Mouse (Mus musculus): ENCODE results near the gene Sik2. TPM values are rescaled to one million over a fixed set of nuclear protein-coding genes. Genes with fewer than 3 reads are reported as not detected.

Sik2 gene
- polyA plus RNA-seq, 1 experiment from 2014 or later: 12.6 TPM

GRCm38 (mm10) chr9:50857082-50857641, 151.7 kb downstream of the Sik2 start:
- Histone ChIP-seq H3K4me2 (ENCODE audit: low read length) (peak overlapping the region; percentile 70), H3K27me3 (replicated peaks; ENCODE audit: control insufficient read depth, insufficient read depth, low read length) (no peaks in the 10 kb centered on the region), H3K36me3 (ENCODE audit: control insufficient read depth, insufficient read depth, low read length) (peaks cover 32% of the 10 kb centered on the region), H3K9me3 (replicated peaks; ENCODE audit: control insufficient read depth, low read length) (no peaks in the 10 kb centered on the region), H3K4me3 (ENCODE audit: low read depth, low read length) (peak overlapping the region; percentile 74), H3K9ac (ENCODE audit: low read length) (peak overlapping the region; percentile 83), H3K27ac (ENCODE audit: low read depth, low read length) (peak overlapping the region; percentile 84), H3K4me1 (ENCODE audit: control insufficient read depth, insufficient read depth, low read length) (peaks cover 9% of the 10 kb centered on the region; the same call in 1 of the 2 replicates)
- ATAC-seq (peak; percentile 79), DNase-seq (ENCODE audit: low spot score) (no peak)
- under 1% methylated on average over 44 of the region's 46 CpGs for WGBS

GRCm38 (mm10) chr9:50856341-50857081, 152.4 kb downstream of the Sik2 start:
- ATAC-seq (peak; percentile 90), DNase-seq (ENCODE audit: low spot score) (peak; percentile 86)
- Histone ChIP-seq H3K9ac (ENCODE audit: low read length) (peak overlapping the region; percentile 83), H3K4me3 (ENCODE audit: low read depth, low read length) (peak overlapping the region; percentile 74), H3K27me3 (replicated peaks; ENCODE audit: control insufficient read depth, insufficient read depth, low read length) (no peaks in the 10 kb centered on the region), H3K4me2 (ENCODE audit: low read length) (peak overlapping the region; percentile 70), H3K9me3 (replicated peaks; ENCODE audit: control insufficient read depth, low read length) (no peaks in the 10 kb centered on the region), H3K27ac (ENCODE audit: low read depth, low read length) (peak overlapping the region; percentile 84), H3K36me3 (ENCODE audit: control insufficient read depth, insufficient read depth, low read length) (peaks cover 26% of the 10 kb centered on the region), H3K4me1 (ENCODE audit: control insufficient read depth, insufficient read depth, low read length) (peaks cover 9% of the 10 kb centered on the region; the same call in 1 of the 2 replicates)
- under 1% methylated on average over 45 of the region's 45 CpGs for WGBS

GRCm38 (mm10) chr9:50855780-50856179, 153.1 kb downstream of the Sik2 start:
- Histone ChIP-seq H3K27ac (ENCODE audit: low read depth, low read length) (peak overlapping the region; percentile 84), H3K27me3 (replicated peaks; ENCODE audit: control insufficient read depth, insufficient read depth, low read length) (no peaks in the 10 kb centered on the region), H3K9me3 (replicated peaks; ENCODE audit: control insufficient read depth, low read length) (no peaks in the 10 kb centered on the region), H3K36me3 (ENCODE audit: control insufficient read depth, insufficient read depth, low read length) (peaks cover 19% of the 10 kb centered on the region), H3K4me3 (ENCODE audit: low read depth, low read length) (no peak overlapping the region; the same call in 1 of the 2 replicates), H3K4me1 (ENCODE audit: control insufficient read depth, insufficient read depth, low read length) (peaks cover 9% of the 10 kb centered on the region; the same call in 1 of the 2 replicates), H3K4me2 (ENCODE audit: low read length) (peak overlapping the region; percentile 70), H3K9ac (ENCODE audit: low read length) (no peak overlapping the region; the same call in 1 of the 2 replicates)
- 59% methylated on average over 5 of the region's 5 CpGs for WGBS
- DNase-seq (ENCODE audit: low spot score): no peak
- ATAC-seq: no peak

DNA sequence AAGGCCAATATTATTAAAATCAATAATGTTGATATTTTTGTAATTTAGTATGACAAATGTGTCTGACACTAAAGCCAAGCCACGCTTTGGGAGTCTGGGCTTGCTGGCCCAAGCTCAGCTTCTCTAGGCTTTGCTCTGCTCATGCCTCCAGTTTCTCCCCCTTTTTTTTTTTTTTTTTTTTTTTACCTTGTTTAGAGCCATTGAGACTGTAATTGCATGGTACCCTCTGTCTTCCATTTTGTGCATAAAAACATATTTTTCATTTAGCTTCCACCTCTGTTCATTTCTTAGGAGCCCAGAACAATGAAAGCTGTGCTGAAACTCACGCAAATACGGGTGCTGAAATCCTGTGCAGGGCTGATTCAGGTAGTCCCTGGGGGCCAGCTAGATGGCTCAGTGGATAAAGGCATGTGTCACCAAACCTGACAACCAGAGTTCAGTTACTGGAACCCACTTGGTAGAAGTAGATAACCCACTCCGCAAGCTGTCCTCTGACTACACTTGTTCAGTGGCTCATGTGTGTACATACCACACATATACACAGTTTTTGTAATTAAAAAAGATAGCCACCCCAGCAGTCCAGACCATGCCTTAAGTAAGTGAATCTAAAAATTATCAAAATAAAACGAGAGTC, 153.6 kb downstream of the Sik2 start:
- peaks cover 14% of the 10 kb centered on the region; the same call in 1 of the 2 replicates for H3K4me1 ChIP-seq (ENCODE audit: control insufficient read depth, insufficient read depth, low read length)
- H3K36me3 ChIP-seq (ENCODE audit: control insufficient read depth, insufficient read depth, low read length): peaks cover 13% of the 10 kb centered on the region
- H3K27ac ChIP-seq (ENCODE audit: low read depth, low read length): no peak overlapping the region
- no peak for ATAC-seq
- H3K4me3 ChIP-seq (ENCODE audit: low read depth, low read length): no peak overlapping the region
- no peaks in the 10 kb centered on the region for H3K27me3 ChIP-seq (replicated peaks; ENCODE audit: control insufficient read depth, insufficient read depth, low read length)
- 87% methylated on average over 5 of the region's 5 CpGs for WGBS
- DNase-seq (ENCODE audit: low spot score): no peak
- H3K9me3 ChIP-seq (replicated peaks; ENCODE audit: control insufficient read depth, low read length): no peaks in the 10 kb centered on the region
- no peak overlapping the region for H3K4me2 ChIP-seq (ENCODE audit: low read length)
- no peak overlapping the region for H3K9ac ChIP-seq (ENCODE audit: low read length)

DNA sequence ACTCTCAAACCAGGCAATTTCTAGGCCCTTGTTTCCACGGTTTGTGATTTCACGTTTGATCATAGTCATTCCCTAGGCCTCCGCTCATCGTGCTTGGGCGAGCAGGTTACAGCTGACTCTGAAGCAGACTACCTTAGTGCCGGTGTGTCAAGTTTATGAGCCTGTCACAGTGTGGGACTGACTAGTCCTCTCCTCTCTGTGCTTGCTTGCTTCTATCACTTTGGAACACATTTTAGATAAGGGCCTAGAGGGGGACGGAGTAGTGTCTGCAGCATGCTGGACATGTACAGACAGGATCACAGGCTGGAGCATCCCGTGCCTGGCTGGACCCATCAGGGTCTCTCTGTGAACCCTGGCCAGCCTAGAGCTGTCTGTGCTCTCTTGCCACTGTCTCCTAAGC, 154.5 kb downstream of the Sik2 start:
- Histone ChIP-seq H3K27me3 (replicated peaks; ENCODE audit: control insufficient read depth, insufficient read depth, low read length) (no peaks in the 10 kb centered on the region), H3K36me3 (ENCODE audit: control insufficient read depth, insufficient read depth, low read length) (peaks cover 5% of the 10 kb centered on the region), H3K4me2 (ENCODE audit: low read length) (no peak overlapping the region), H3K4me3 (ENCODE audit: low read depth, low read length) (no peak overlapping the region), H3K4me1 (ENCODE audit: control insufficient read depth, insufficient read depth, low read length) (peaks cover 15% of the 10 kb centered on the region; the same call in 1 of the 2 replicates), H3K27ac (ENCODE audit: low read depth, low read length) (no peak overlapping the region), H3K9me3 (replicated peaks; ENCODE audit: control insufficient read depth, low read length) (no peaks in the 10 kb centered on the region), H3K9ac (ENCODE audit: low read length) (no peak overlapping the region)
- DNase-seq (ENCODE audit: low spot score) (no peak), ATAC-seq (no peak)
- WGBS: 81% methylated on average over 8 of the region's 8 CpGs

- Histone ChIP-seq H3K36me3 (ENCODE audit: control insufficient read depth, insufficient read depth, low read length) (no peaks in the 10 kb centered on the region), H3K27ac (ENCODE audit: low read depth, low read length) (no peak overlapping the region), H3K27me3 (replicated peaks; ENCODE audit: control insufficient read depth, insufficient read depth, low read length) (no peaks in the 10 kb centered on the region), H3K4me3 (ENCODE audit: low read depth, low read length) (no peak overlapping the region), H3K4me2 (ENCODE audit: low read length) (no peak overlapping the region), H3K4me1 (ENCODE audit: control insufficient read depth, insufficient read depth, low read length) (peaks cover 15% of the 10 kb centered on the region; the same call in 1 of the 2 replicates), H3K9me3 (replicated peaks; ENCODE audit: control insufficient read depth, low read length) (no peaks in the 10 kb centered on the region), H3K9ac (ENCODE audit: low read length) (no peak overlapping the region; the same call in 1 of the 2 replicates)
- DNase-seq (ENCODE audit: low spot score): peak; percentile 66
- WGBS: 54% methylated on average over 17 of the region's 17 CpGs
- no peak for ATAC-seq
These were observed 156.1 kb downstream of the Sik2 start for GRCm38 (mm10) chr9:50852634-50853349.

DNA sequence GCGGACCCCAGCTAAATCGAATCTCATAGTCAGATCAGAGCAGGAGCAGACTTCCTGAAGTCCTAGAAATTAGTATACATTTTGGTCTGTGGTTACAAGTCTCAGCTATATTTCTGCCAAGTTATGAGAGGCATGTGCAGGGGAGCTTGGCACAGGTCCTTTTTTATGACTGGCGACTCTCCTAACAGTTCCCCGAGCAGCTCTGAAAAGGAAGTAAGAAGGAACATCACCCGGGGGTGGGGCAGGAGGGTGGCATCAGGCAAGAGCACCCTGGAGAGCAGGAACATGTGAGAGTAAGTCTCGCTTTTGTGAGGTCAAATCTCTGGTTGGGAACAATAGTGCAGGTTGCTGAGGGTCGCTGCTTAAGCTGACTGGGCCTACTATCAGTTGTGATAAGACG, 158.2 kb downstream of the Sik2 start:
- Histone ChIP-seq H3K27me3 (replicated peaks; ENCODE audit: control insufficient read depth, insufficient read depth, low read length) (no peaks in the 10 kb centered on the region), H3K27ac (ENCODE audit: low read depth, low read length) (no peak overlapping the region), H3K4me3 (ENCODE audit: low read depth, low read length) (no peak overlapping the region), H3K9me3 (replicated peaks; ENCODE audit: control insufficient read depth, low read length) (no peaks in the 10 kb centered on the region), H3K4me2 (ENCODE audit: low read length) (no peak overlapping the region), H3K36me3 (ENCODE audit: control insufficient read depth, insufficient read depth, low read length) (no peaks in the 10 kb centered on the region), H3K4me1 (ENCODE audit: control insufficient read depth, insufficient read depth, low read length) (peaks cover 13% of the 10 kb centered on the region; the same call in 1 of the 2 replicates), H3K9ac (ENCODE audit: low read length) (no peak overlapping the region)
- ATAC-seq: 0 out of 2 replicates have a peak, but pooled peaks have one; percentile 13
- peak; percentile 41 for DNase-seq (ENCODE audit: low spot score)
- 40% methylated on average over 8 of the region's 8 CpGs for WGBS

DNA sequence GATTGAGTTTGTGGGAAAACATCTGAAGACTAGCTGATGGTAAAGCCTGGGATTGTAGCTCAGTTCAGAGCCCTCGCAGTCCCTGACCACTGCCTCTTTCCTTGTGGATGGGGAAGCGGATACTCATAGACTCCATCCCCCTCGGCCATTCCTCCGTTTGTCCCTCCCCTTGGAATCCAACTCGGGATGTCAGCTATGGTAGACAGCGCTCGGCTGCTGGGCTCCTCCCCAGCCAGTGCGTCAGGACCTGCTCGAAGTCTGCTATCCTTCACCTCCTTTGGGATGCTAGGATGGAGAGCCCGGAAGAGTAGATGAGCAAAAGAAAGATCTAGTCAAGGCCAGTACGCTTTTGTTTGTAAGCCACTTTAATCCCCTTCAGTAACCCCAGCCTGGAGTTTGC, 158.6 kb downstream of the Sik2 start:
- peaks cover 13% of the 10 kb centered on the region; the same call in 1 of the 2 replicates for H3K4me1 ChIP-seq (ENCODE audit: control insufficient read depth, insufficient read depth, low read length)
- no peak overlapping the region for H3K4me2 ChIP-seq (ENCODE audit: low read length)
- 16% methylated on average over 11 of the region's 11 CpGs for WGBS
- no peak for DNase-seq (ENCODE audit: low spot score)
- H3K9me3 ChIP-seq (replicated peaks; ENCODE audit: control insufficient read depth, low read length): no peaks in the 10 kb centered on the region
- no peak overlapping the region for H3K27ac ChIP-seq (ENCODE audit: low read depth, low read length)
- H3K9ac ChIP-seq (ENCODE audit: low read length): no peak overlapping the region
- ATAC-seq: no peak
- no peaks in the 10 kb centered on the region for H3K36me3 ChIP-seq (ENCODE audit: control insufficient read depth, insufficient read depth, low read length)
- H3K4me3 ChIP-seq (ENCODE audit: low read depth, low read length): no peak overlapping the region
- no peaks in the 10 kb centered on the region for H3K27me3 ChIP-seq (replicated peaks; ENCODE audit: control insufficient read depth, insufficient read depth, low read length)

All from forebrain, embryonic 14.5 days (tissue).